Mouse (Mus musculus) adrenal gland, postnatal 36 days (tissue): ENCODE results near the gene Gm20503. TPM values are rescaled to one million over a fixed set of nuclear protein-coding genes. Genes with fewer than 3 reads are reported as not detected.

Source experiments
- DNase-seq, 2 experiments: peaks; one replicate each; pipeline ENCODE4 v3.0.0; 2021; ENCODE audit warnings: mixed read lengths in 1 of 2
- total RNA-seq, 2 experiments: library from RNA; stranded (reverse); gene quantifications; 2 replicates each; pipeline ENCODE4 v1.2.3; 2021

Gene Gm20503
- total RNA-seq, 2 experiments from 2014 or later, result 3.0 to 6.2 TPM

DNA sequence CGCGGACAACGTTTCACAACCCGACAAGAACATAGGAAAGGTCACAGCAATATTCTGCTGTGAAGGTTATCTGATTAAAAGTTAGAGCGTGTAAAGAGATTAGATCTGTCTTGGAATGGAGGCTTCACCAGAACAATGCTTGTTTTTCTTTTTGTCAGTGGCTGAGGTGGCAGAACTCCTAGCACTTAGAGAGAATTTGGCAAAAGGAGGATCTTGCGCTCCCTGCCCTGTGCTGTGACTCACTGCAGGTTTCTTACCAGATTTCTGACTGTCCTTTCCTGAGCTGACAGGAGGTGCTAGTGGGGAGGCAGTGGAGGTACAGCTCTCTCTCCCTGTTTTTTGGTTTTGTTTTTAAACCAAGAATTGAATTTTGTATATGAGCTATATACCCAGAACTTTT lies 4.0 kb downstream of the Gm20503 start:
- peak; percentile 31 to 38 for DNase-seq

DNA sequence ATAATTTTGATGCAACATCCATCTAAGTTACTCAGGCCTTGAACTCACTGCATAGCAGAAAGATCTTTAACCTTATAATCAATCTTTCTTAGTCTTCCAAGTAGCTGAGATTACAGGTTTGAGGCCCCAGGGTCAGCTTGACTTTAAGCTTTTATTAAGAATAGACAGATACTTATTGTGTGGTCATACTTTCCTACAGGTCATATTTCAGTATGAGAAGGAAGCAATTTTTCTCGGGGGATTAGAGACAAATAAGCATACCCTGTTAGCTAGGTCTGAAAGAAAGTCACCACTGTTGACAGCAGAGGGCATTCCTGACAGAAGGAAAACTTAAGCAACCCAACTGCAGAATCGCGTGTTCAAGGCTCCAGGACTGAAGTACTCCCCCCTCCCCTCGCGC lies 5.0 kb downstream of the Gm20503 start:
- no peak for DNase-seq

DNA sequence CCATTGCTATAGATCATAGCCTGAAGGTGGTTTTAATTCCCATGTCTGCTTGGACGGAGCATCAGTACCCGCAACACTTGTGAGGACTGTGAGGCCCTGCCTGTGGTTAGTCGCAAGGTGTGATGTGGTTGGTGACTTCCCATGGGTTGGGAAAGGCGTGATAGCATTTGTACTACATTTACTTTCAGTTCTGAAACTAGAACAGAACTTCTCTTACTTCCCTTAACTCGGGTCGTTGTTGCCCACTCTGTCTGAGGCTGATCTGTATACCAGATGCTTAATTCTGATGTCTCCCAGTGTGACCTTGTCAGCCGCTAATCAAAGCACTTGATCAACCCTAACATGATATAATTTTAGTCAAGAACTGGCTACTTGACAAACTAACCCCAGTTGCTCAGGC lies 6.2 kb downstream of the Gm20503 start:
- no peak for DNase-seq

DNA sequence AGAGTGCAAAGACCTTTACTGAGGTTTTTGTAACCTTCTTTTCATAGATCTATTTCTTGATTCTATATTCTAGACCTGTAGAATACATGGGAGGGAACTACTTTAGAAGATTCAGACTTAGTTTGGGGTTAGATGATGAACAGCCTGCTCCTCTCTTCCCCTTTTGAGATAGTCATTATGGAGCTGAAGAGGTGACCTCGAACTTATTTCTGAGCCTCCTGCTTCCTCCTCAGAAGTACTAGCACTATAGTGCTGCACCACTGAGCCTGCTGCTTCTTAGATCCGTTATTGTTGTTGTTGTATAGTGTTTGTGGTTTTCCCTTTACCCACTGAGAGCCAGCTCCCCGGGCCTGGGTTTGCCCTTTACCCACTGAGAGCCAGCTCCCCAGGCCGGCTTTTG lies 6.7 kb downstream of the Gm20503 start:
- peak in 1 of 2 experiments; percentile 25 for DNase-seq

DNA sequence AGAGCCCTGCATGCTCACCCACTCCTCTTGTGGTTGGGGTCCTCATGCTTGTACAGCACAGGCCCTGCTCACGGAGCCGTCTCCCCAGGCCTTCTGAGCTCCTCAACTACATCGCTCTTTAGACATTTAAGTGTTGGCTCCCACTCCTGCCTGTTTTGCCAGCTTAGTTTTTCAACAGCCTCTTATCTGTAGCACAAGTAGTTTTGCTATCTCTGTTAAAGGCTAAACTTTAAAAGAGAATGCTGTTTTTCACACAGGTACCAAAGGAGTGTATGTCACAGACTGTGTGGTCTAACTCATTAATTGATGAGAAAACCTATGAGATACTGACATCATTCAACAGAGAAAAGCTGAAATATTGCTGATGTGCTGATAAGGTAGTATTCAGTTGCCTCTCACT lies 8.4 kb downstream of the Gm20503 start:
- DNase-seq, result no peak

DNA sequence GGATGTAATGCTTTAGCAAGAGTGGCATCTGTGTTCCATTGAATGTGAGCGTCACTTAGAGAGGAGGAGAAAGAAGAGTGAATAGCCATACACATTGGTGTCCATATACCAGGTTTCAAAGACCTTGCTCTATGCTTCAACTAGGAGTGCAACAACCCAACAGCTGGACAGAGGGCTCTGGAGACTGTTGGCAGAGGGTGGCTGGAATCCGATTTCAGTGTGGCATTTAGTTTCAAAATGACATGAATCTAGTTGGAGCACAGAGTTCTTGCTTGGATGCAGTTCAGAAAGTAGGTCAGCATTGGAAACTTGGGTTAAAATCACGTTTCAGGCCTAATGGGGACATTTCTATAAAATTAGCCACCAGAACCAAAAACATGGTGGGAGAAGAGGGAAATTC lies 12.2 kb downstream of the Gm20503 start:
- no peak for DNase-seq

DNA sequence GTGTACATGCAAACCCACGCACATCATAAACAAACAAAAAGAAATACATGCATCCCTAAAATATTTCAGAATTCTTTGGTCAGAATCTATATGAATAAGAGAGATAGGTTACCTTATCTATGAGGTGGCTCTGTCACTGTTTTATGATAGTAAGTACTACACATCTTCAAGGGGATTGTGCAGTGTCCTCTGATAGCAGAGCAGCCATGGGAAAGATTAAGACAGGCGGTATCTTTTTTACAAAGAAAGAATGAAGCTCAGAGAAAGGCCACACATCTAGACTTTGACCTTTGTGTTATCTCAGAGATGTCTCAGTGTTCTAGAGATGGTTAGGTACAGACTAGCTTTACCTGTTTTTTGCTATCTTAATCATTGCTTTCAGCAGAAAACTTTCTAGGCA lies 13.9 kb downstream of the Gm20503 start:
- no peak for DNase-seq

DNA sequence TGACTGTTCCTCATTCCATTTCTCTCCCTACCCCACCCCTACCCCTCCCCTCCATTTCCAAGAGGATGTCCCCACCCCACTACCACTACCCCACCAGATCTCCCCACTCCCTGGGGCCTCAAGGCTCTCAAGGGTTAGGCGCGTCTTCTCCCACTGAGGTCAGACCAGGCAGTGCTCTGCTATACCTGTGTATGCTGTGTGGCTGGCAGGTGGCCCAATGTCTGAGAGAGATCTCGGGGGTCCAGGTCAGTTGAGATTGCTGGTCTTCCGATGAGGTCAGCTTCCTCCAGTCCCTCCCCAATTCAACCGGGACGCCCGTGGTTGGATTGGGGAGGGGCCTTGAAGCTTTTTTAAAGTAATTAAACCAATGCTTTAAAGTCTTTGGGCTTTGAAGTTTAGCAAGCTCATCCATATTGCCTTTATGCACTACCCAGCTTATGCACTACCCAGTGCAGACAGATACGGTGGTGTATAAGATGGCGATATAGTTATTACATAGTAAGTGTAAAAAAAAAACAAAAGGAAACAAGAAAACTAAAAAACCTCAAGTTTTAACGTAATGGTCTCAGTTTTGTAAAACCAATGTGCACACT lies 31.4 kb downstream of the Gm20503 start:
- no peak for DNase-seq

DNA sequence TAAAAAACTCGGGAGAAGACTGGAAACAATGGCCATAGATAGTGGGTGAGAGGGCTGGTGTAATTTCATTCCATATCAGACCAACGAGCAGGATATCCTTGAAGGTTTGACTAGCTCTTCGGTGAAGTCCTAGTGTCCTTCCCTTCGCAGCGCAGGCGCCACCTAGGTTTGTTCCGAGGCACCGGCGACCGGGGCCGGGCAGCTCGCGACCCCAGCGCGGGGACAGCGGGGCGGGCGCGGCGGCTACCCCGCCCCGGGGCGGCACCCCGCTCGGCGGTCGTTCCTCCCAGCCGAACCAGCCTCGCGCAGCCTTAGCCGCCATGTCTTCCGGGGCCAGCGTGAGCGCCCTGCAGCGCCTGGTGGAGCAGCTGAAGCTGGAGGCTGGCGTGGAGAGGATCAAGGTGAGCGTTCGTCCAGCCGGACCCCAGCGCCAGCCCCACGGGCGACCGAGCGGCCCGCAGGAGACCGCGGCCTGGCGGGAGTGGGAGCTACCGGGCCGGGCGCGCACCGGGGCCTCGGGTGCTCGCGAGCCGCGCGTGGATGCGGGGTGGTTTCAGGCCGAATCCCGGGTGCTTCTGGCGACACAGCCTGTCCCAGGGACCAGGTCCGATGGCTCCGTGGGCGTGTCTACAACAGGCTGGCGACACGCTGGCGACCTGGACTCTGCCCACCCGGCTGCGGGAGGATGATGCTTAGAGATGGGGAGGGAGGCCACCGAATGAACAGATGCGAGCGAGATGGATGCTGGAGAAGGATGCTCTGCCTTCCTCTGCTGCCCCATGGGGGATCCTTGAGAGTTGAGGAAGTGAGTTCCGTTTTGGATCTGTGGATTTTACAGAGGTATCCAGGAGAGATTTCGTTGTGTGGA lies 32.1 kb downstream of the Gm20503 start, which contains the start of gene Gng10:
Gng10 (plus strand) TSS at position 171 of the 868 bp plus-strand sequence.
- peak; percentile 81 to 87 for DNase-seq

DNA sequence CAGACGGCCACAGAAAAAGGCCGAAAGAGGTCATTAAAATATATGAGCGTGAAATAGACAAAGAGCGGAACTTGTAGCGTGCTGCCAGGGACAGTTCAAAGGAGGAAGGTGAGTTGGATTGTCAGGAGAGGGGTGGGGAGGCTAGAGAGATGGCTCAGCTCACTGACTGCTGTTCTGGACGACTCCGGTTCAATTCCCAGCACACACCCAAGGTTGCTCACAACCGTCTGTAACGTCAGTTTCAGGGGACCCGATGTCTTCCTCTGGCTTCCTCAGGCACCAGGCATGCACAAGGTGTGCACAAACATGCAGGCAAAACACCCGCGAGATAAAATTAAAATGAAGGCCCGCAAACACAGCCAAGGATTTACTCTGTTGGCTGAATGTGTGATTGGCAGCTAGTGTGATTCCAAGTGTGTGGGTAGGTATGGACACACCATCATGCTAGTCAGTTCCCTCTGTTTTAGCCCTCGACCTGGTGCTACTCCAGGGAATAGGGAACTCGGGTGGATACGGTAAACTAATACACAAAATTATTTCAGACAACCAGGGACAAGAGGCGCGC lies 32.9 kb downstream of the Gm20503 start:
- no peak for DNase-seq

DNA sequence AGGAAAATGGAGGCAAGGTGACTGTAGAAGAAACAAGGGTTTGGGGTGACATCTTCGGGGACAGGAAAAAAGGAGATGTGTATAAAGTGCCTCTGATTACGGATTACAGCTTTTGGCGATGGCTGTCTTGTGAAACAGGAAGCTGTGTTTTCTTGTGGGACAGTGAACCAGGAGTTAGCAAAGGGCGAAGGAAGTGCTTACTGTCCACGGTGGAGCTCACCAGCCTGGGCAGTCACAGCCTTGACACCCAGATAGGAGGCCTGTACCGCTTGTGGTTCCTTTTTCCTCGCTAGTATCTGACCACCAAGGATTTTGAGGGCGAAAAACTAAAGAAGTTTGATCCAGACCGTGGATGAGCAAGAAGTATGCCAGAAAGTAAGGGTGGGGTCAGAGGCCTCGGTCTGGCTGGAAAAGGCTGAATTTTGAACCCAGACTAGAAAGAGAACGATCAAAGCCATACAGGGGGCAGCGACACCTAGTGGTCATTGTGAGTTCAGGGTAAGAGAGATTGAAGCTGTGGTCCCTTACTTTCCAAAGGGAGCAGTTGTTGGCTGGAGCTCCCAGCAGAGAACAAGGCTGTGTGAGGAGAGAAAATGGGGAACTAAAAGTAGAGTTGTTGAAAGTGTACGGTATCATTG lies 33.6 kb downstream of the Gm20503 start:
- peak; percentile 70 to 84 for DNase-seq

DNA sequence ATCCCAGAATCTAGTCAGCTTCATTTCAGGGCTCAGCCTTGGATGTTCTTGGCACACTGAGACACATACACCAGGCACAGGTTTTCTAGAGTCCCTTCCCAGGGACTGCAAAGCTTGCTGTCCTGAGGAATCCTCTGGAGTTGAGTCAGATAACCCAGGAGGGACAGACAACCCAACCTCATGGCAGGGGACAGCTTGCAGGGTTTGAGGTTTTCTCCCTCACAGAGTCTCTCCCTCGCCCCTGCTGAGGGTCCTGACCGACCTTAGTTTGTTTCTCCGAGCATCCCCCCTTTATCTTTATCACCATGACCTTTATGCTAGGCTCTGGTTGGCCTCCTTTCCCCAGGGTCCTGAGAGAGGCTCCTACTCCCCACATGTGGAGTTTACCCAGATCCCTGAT lies 34.5 kb downstream of the Gm20503 start:
- DNase-seq, result no peak

DNA sequence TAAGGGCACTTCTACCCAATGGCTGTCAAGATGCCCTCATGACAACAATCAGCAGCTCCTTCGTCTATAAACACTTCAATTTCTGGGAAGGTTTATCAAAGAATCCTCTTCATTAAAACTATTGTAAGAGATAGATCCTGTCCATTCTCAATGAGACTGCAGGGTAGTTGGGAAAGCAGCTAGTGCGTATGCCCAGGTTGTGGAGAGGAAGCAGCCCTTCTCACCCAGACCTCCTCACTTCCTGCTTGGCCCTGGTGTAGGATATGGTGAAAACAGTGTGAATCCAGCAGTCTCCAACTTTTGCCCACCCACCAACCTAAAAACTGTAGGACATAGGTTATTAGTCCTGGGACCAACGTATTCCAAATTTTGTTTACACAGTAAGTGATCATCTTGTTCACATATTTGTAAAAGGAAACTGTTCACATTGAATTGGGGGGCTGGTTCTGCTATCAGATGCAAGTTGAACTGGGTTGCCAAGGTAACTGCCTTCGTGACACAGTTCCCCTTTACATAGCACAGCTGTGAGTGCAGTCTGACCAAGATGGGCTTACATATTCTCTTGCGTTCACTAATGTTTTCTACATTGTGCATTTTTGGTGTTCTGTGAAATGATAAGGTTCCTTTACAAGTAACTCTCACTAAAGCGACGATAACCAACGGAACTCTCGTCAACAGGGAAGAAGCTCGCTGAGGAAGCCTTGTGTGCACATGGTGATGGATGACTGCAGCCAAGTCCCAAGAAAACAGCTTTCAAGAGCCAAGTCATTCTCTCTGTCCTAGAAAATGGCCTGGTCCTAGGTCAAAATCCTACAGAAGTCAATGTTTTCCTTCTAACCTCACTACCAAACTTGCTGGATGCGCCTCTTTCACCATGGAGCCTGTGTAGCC lies 37.6 kb downstream of the Gm20503 start:
- no peak for DNase-seq

DNA sequence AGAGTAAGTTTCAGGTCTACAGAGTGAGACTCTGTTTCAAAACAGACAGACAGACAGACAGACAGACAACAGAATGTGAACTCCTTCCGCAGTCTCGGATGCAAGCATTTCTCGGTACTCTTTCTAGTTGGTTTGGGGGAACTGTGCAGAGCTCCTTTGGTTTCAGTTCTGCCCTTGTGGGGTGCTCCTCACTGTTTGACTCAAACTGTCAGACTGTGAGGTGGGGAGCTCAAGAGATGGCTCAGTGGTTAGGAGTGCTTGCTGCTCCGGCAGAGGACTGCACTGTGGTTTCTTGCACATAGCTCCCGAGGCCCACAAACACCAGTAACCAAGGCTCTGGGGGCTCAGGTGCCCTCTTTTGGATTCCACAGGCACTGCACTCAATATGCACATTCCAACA lies 40.1 kb downstream of the Gm20503 start:
- DNase-seq, result no peak

DNA sequence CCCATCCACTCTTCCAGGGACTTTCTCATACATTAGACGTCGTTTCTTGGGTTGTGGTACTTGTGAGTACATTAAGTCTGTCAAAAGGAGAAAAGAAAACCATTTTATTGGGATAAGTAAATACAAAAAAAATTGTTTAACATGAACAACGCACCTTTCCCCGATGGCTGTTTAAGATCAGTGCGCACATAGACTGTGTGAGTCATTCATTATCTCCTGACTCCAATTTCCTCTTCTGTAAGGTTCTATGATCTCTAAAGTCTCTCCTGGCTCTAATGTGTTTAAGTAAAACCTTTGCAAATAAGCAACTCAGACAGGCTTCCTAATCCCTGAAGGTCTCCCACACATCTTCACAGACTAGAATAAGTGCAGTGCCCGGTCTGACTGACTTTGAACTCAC lies 40.9 kb downstream of the Gm20503 start:
- no peak for DNase-seq

DNA sequence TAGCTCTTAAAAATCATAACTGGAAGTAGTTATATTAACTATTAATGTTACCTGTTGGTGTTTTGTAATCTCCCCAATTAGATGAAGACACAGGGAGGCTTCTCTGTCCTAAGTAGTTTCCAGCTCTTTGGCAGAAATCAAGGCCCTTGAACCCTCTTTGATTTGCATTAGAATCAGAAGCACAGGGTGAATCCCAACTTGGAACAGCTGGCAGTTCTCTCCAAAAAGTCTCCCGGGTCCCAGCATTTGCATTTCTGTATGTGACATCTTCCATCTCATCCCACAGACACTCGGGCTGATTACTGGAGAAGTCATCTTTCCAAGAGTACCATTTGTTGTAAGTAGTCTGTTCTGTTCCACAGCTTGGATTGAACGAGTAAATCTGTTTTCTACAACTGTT lies 44.2 kb downstream of the Gm20503 start:
- DNase-seq, result no peak

DNA sequence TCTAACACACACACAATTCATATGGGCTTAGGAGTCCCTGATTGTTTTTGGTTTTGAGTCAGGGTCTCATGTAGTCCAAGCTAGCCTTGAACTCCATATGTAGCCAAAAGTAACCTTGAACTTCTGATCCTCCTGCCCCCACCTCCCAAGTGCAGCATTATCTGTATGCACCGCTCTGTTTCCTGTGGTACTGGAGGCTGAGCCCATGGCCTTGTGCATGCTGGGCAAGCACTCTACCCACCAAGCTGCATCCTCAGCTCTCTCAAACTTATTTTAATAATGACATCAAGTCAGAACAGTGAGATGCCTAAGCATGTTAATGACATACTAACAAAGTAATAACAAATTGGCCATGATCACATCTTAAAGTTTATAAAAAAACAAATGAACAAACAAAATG lies 48.1 kb downstream of the Gm20503 start:
- DNase-seq, result no peak

DNA sequence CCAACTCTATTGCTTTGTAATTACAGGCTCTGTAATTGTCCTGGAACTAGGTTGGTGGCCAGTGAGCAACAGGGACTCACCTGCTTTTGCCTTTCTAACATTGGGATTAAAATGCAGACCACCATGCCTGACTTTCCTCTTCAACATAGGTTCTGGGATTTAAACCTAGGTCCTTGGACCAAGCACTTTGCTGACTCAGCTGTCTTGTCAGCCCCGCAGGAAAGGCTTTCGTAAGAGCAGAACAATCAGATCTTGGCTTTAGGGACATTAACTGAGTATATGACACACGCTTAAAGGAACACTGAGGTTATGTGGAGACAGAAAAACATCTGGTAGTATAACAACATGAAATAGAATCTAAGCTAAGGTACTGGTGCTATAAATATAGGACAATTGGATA lies 54.9 kb downstream of the Gm20503 start:
- DNase-seq, result no peak

DNA sequence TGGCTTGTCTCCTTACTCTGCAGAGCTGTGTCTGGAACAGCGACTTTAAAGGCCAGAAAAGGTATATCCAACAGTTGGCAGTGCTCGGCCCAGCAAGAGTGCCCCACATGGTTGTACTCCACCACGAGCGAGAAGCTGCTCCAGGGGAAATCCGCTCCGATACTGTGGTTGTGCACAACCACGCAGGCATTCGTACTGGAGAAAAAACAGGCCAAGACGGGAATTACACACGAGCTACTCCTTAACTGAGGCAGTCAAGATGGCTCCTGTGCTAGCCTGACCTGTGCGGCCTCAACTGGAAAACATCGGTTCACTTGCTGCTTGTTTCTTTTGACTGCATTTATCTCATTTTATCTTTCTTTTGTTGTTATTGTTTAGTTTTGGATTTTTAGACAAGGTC lies 59.5 kb downstream of the Gm20503 start:
- no peak for DNase-seq

DNA sequence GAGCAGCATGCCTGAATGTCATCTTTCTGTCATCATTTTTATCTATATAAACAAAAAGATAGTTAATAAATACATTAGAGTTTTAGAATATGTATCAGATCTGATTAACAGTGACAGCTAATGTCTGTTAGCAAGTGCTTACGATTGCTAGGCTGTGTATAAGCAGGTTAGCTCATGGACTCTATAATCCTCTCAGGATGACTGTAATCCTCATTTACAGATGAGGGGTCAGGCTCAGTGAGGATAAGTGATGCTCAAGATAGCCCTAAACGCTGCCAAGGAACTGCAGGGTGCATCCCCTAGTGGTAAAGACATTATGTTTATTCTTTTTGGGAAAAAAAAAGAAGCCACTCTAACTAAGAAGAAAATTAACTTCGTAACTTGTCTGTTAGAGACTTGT lies 66.3 kb downstream of the Gm20503 start:
- DNase-seq, result no peak

DNA sequence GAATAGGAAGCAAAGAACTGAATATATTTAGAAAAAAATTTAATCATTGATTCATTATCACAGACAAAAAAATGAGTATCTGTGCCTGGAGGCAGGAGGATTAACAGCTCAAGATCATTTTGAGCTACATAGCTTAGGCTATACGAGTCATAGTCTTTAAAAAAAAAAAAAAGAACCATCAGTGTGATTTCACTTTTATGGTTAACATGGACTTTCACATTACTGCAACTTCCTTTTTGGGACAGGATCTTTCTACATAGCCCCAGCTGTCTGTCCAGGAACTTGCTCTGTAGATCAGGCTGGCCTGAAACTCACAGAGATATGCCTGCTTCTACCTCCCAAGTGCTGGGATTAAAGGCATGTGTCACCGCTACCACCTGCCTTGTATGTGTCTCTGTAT lies 80.4 kb downstream of the Gm20503 start:
- DNase-seq, result no peak

DNA sequence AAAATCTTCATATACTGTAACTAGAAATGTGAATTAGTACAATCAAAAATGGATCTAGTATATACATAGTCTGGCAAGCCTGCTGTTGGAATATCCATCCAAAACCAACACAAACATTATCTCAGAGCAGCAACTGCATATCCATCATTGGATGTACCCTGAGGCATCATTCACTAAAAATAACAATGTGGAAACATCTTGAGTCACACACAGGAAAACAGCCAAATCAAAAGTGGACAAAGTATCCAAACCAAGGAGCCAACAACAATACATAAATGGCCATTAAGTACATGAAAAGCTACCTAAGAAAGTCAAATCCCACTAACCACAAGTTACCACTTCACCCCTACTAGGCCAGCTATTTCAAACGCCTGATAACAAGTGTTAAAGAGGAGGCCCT lies 86.4 kb downstream of the Gm20503 start:
- no peak for DNase-seq
